Mouse (Mus musculus) kidney, adult 2 months (tissue): ENCODE measurements around the gene Fam216a. TPM values are rescaled to one million over a fixed set of nuclear protein-coding genes. Genes with fewer than 3 reads are reported as not detected.

Experiments
- DNase-seq: peaks from one replicate; pipeline ENCODE4 v3.0.0; 2021
- H3K27ac ChIP-seq: fragments of 200-500 bp; 2 replicates; pipeline ENCODE4 v1.5.1; 2012; ENCODE audit warnings: low read depth, low read length, control low read depth, inconsistent platforms; ENCODE audit not compliant: insufficient read depth
- H3K27me3 ChIP-seq: fragments of 200-500 bp; replicated peaks from 2 replicates; pipeline ENCODE4 v1.6.1; 2012; ENCODE audit warnings: mild to moderate bottlenecking, moderate library complexity, low read length, inconsistent platforms; ENCODE audit not compliant: control insufficient read depth, insufficient read depth
- H3K36me3 ChIP-seq: fragments of 200-500 bp; 2 replicates; pipeline ENCODE4 v1.6.1; 2012; ENCODE audit warnings: mild to moderate bottlenecking, moderate library complexity, low read length, inconsistent platforms; ENCODE audit not compliant: control insufficient read depth, insufficient read depth
- H3K4me1 ChIP-seq: fragments of 200-500 bp; 2 replicates; pipeline ENCODE4 v1.6.1; 2011; ENCODE audit warnings: low read length; ENCODE audit not compliant: control insufficient read depth, insufficient read depth
- H3K4me3 ChIP-seq: fragments of 200-500 bp; 2 replicates; pipeline ENCODE4 v1.5.1; 2011; ENCODE audit warnings: mild to moderate bottlenecking, low read depth, low read length, control low read depth; ENCODE audit not compliant: insufficient read depth
- CTCF ChIP-seq: fragments of 200-500 bp; conservative IDR thresholded peaks from 2 replicates; pipeline ENCODE4 v1.5.1; 2011; ENCODE audit warnings: low read depth, mild to moderate bottlenecking, control low read depth, low read length, moderate library complexity, mixed read lengths; ENCODE audit not compliant: insufficient read depth, insufficient read length
- POLR2A ChIP-seq: fragments of 200-500 bp; IDR thresholded peaks from one replicate; pipeline ENCODE4 v1.6.1; 2011; ENCODE audit warnings: low read depth, low read length, control low read depth
- WGBS: fragments of 180-500 bp; shearing (Covaris S2); methylation state at CpG from one replicate; pipeline ENCODE4 v1.1.7; 2018; 5-methylcytosine and 5-hydroxymethylcytosine counted together
- polyA plus RNA-seq: library from polyadenylated mRNA; depleted of rRNA; stranded (reverse); fragments of >200 nt; gene quantifications from 2 replicates; pipeline ENCODE4 v1.2.3, GENCODE M21; 2012

Gene Fam216a
- polyA plus RNA-seq, 1 experiment = 20.8 TPM

GRCm38 (mm10) chr5:122409692-122410645 is 37.8 kb upstream of the Fam216a start:
- H3K27me3 ChIP-seq = no peaks in the 10 kb centered on the region
- no peak for DNase-seq
- H3K4me1 ChIP-seq = no peaks in the 10 kb centered on the region
- no peaks in the 10 kb centered on the region; the same call in 1 of the 2 replicates for H3K36me3 ChIP-seq
- 88% methylated on average over 19 of the region's 19 CpGs for WGBS
- no peak overlapping the region for H3K27ac ChIP-seq
- TF ChIP-seq POLR2A (no peak), CTCF (peak; percentile 23; the same call in 1 of the 2 replicates)
- no peak overlapping the region for H3K4me3 ChIP-seq

- DNase-seq = no peak
- Histone ChIP-seq H3K4me1 (peaks cover 13% of the 10 kb centered on the region; the same call in 1 of the 2 replicates), H3K4me3 (no peak overlapping the region), H3K27me3 (no peaks in the 10 kb centered on the region), H3K36me3 (no peaks in the 10 kb centered on the region; the same call in 1 of the 2 replicates), H3K27ac (no peak overlapping the region)
- WGBS = 87% methylated on average over 10 of the region's 10 CpGs
- TF ChIP-seq POLR2A (no peak), CTCF (no peak)
These were observed 33.4 kb upstream of the Fam216a start for GRCm38 (mm10) chr5:122405537-122405936.

GRCm38 (mm10) chr5:122403362-122403761 is 31.2 kb upstream of the Fam216a start:
- Histone ChIP-seq H3K36me3 (no peaks in the 10 kb centered on the region; the same call in 1 of the 2 replicates), H3K27me3 (no peaks in the 10 kb centered on the region), H3K4me1 (peaks cover 13% of the 10 kb centered on the region; the same call in 1 of the 2 replicates), H3K27ac (no peak overlapping the region), H3K4me3 (no peak overlapping the region)
- DNase-seq = no peak
- WGBS = 94% methylated on average over 12 of the region's 12 CpGs
- TF ChIP-seq CTCF (no peak), POLR2A (no peak)

GRCm38 (mm10) chr5:122402772-122403171 is 30.6 kb upstream of the Fam216a start:
- no peaks in the 10 kb centered on the region; the same call in 1 of the 2 replicates for H3K36me3 ChIP-seq
- no peak for TF ChIP-seq POLR2A
- no peak for TF ChIP-seq CTCF
- no peak overlapping the region for H3K4me3 ChIP-seq
- peak; percentile 41 for DNase-seq
- no peak overlapping the region for H3K27ac ChIP-seq
- no peaks in the 10 kb centered on the region for H3K27me3 ChIP-seq
- 76% methylated on average over 5 of the region's 5 CpGs for WGBS
- peaks cover 13% of the 10 kb centered on the region; the same call in 1 of the 2 replicates for H3K4me1 ChIP-seq

GRCm38 (mm10) chr5:122402160-122402559 is 30.0 kb upstream of the Fam216a start:
- Histone ChIP-seq H3K4me3 (no peak overlapping the region), H3K36me3 (no peaks in the 10 kb centered on the region; the same call in 1 of the 2 replicates)

GRCm38 (mm10) chr5:122401303-122401640 is 29.1 kb upstream of the Fam216a start:
- Histone ChIP-seq H3K27me3 (no peaks in the 10 kb centered on the region), H3K36me3 (no peaks in the 10 kb centered on the region; the same call in 1 of the 2 replicates), H3K27ac (peak overlapping the region; percentile 17; the same call in 1 of the 2 replicates), H3K4me3 (no peak overlapping the region), H3K4me1 (peaks cover 13% of the 10 kb centered on the region; the same call in 1 of the 2 replicates)
- peak; percentile 74 for DNase-seq
- no peak for TF ChIP-seq POLR2A
- TF ChIP-seq CTCF = peak; percentile 88
- WGBS = 20% methylated on average over 8 of the region's 8 CpGs

More at GRCm38 (mm10) chr5:122402160-122402559, 30.0 kb upstream of the Fam216a start:
- Histone ChIP-seq H3K27ac (no peak overlapping the region), H3K4me1 (peaks cover 13% of the 10 kb centered on the region; the same call in 1 of the 2 replicates), H3K27me3 (no peaks in the 10 kb centered on the region)
- WGBS = 57% methylated on average over 13 of the region's 13 CpGs
- TF ChIP-seq CTCF = no peak
- no peak for TF ChIP-seq POLR2A
- DNase-seq = peak; percentile 26
